Mouse (Mus musculus) liver, embryonic 11.5 days (tissue): ENCODE data around the gene Dnajb5. TPM values are rescaled to one million over a fixed set of nuclear protein-coding genes. Genes with fewer than 3 reads are reported as not detected.

Experiments used
- ATAC-seq: fragments of 200-750 bp; cut with Nextera tagmentation; replicated peaks from 2 replicates; pipeline ENCODE4 v1.8.0; 2017; ENCODE audit warnings: moderate number of reproducible peaks, mild to moderate bottlenecking, moderate TSS enrichment, moderate library complexity; ENCODE audit not compliant: low FRiP score
- DNase-seq: peaks from one replicate; pipeline ENCODE4 v3.0.0-alpha.2; 2017; ENCODE audit warnings: low spot score
- H3K27ac ChIP-seq: fragments of 300-500 bp; sonication (generic); 2 replicates; pipeline ENCODE4 v1.5.1; 2014; ENCODE audit warnings: mild to moderate bottlenecking, low read depth, low read length, control low read depth
- H3K27me3 ChIP-seq: fragments of 300-500 bp; sonication (generic); replicated peaks from 2 replicates; pipeline ENCODE4 v1.6.1; 2014; ENCODE audit warnings: low read length, mixed read lengths; ENCODE audit not compliant: control insufficient read depth, insufficient read depth
- H3K36me3 ChIP-seq: fragments of 300-500 bp; sonication (generic); 2 replicates; pipeline ENCODE4 v1.6.1; 2014; ENCODE audit warnings: mild to moderate bottlenecking, low read length, moderate library complexity, mixed read lengths; ENCODE audit not compliant: control insufficient read depth, insufficient read depth
- H3K4me1 ChIP-seq: fragments of 300-500 bp; sonication (generic); replicated peaks from 2 replicates; pipeline ENCODE4 v1.6.1; 2014; ENCODE audit warnings: low read length, mixed read lengths; ENCODE audit not compliant: control insufficient read depth, insufficient read depth
- H3K4me2 ChIP-seq: fragments of 300-500 bp; sonication (generic); 2 replicates; pipeline ENCODE4 v1.6.1; 2014; ENCODE audit warnings: mild to moderate bottlenecking, control low read depth, moderate library complexity
- H3K4me3 ChIP-seq: fragments of 300-500 bp; sonication (generic); 2 replicates; pipeline ENCODE4 v1.5.1; 2014; ENCODE audit warnings: low read depth, low read length, control low read depth
- H3K9ac ChIP-seq: fragments of 300-500 bp; sonication (generic); 2 replicates; pipeline ENCODE4 v1.6.1; 2014; ENCODE audit warnings: low read depth, low read length, control low read depth
- H3K9me3 ChIP-seq: fragments of 300-500 bp; sonication (generic); 2 replicates; pipeline ENCODE4 v1.6.1; 2016; ENCODE audit warnings: low read length, inconsistent platforms, mixed read lengths; ENCODE audit not compliant: control insufficient read depth
- WGBS: fragments of 180-500 bp; shearing (Covaris S2); extraction: QIAGEN DNeasy Blood & Tissue Kit; methylation state at CpG from one replicate; pipeline ENCODE4 v1.1.7; 2014; 5-methylcytosine and 5-hydroxymethylcytosine counted together
- polyA plus RNA-seq: library from polyadenylated mRNA; unstranded; fragments of >200 nt; fragmentation: Nextera tagmentation; extraction: Ambion mirVana; gene quantifications from 2 replicates; pipeline ENCODE4 v1.2.1, GENCODE M21; 2014

Dnajb5 gene
- polyA plus RNA-seq, 1 experiment from 2014 or later = 3.0 TPM

GRCm38 (mm10) chr4:42928209-42928608 is 21.4 kb upstream of the Dnajb5 start:
- Histone ChIP-seq H3K9ac (no peak overlapping the region), H3K27ac (no peak overlapping the region), H3K4me3 (no peak overlapping the region), H3K9me3 (no peaks in the 10 kb centered on the region), H3K27me3 (peaks cover 10% of the 10 kb centered on the region), H3K36me3 (no peaks in the 10 kb centered on the region), H3K4me1 (no peaks in the 10 kb centered on the region), H3K4me2 (no peak overlapping the region)
- 75% methylated on average over 5 of the region's 5 CpGs for WGBS
- no peak for DNase-seq
- no peak for ATAC-seq

- Histone ChIP-seq H3K36me3 (no peaks in the 10 kb centered on the region), H3K9ac (no peak overlapping the region), H3K4me1 (peaks cover 4% of the 10 kb centered on the region), H3K27me3 (peaks cover 10% of the 10 kb centered on the region), H3K4me2 (no peak overlapping the region), H3K27ac (no peak overlapping the region), H3K9me3 (no peaks in the 10 kb centered on the region), H3K4me3 (no peak overlapping the region)
- no peak for DNase-seq
- ATAC-seq = no peak
- 84% methylated on average over 9 of the region's 9 CpGs for WGBS
Observed at GRCm38 (mm10) chr4:42928952-42929351, 20.7 kb upstream of the Dnajb5 start.

- peaks cover 15% of the 10 kb centered on the region for H3K27me3 ChIP-seq
- 68% methylated on average over 8 of the region's 8 CpGs for WGBS
- no peak overlapping the region for H3K4me3 ChIP-seq
- DNase-seq (no peak), ATAC-seq (no peak)
- H3K4me1 ChIP-seq = peaks cover 4% of the 10 kb centered on the region
- no peaks in the 10 kb centered on the region for H3K9me3 ChIP-seq
- no peak overlapping the region for H3K9ac ChIP-seq
- H3K27ac ChIP-seq = no peak overlapping the region
- no peaks in the 10 kb centered on the region for H3K36me3 ChIP-seq
- no peak overlapping the region for H3K4me2 ChIP-seq
Observed at GRCm38 (mm10) chr4:42932229-42932969, 17.2 kb upstream of the Dnajb5 start.

- H3K27me3 ChIP-seq = peaks cover 25% of the 10 kb centered on the region
- H3K27ac ChIP-seq = no peak overlapping the region
- H3K36me3 ChIP-seq = no peaks in the 10 kb centered on the region
- 9% methylated on average over 22 of the region's 22 CpGs for WGBS
- ATAC-seq (no peak), DNase-seq (no peak)
- no peak overlapping the region for H3K9ac ChIP-seq
- peaks cover 4% of the 10 kb centered on the region for H3K4me1 ChIP-seq
- H3K4me3 ChIP-seq = no peak overlapping the region
- no peaks in the 10 kb centered on the region for H3K9me3 ChIP-seq
- peak overlapping the region; percentile 51 for H3K4me2 ChIP-seq
Observed at GRCm38 (mm10) chr4:42933630-42934029, 16.0 kb upstream of the Dnajb5 start.

GRCm38 (mm10) chr4:42941396-42941795 is 8.2 kb upstream of the Dnajb5 start:
- Histone ChIP-seq H3K27me3 (peaks cover 28% of the 10 kb centered on the region), H3K4me1 (no peaks in the 10 kb centered on the region), H3K9me3 (no peaks in the 10 kb centered on the region), H3K36me3 (no peaks in the 10 kb centered on the region), H3K9ac (no peak overlapping the region), H3K27ac (no peak overlapping the region), H3K4me2 (no peak overlapping the region), H3K4me3 (no peak overlapping the region)
- ATAC-seq = no peak
- DNase-seq = no peak
- 76% methylated on average over 7 of the region's 7 CpGs for WGBS

- DNase-seq (no peak), ATAC-seq (no peak)
- H3K4me1 ChIP-seq = no peaks in the 10 kb centered on the region
- H3K4me3 ChIP-seq = no peak overlapping the region
- H3K9me3 ChIP-seq = no peaks in the 10 kb centered on the region
- H3K9ac ChIP-seq = no peak overlapping the region
- H3K4me2 ChIP-seq = no peak overlapping the region
- H3K36me3 ChIP-seq = no peaks in the 10 kb centered on the region
- no peak overlapping the region for H3K27ac ChIP-seq
- H3K27me3 ChIP-seq = peaks cover 36% of the 10 kb centered on the region
- 72% methylated on average over 5 of the region's 5 CpGs for WGBS
Observed at GRCm38 (mm10) chr4:42943341-42943740, 6.3 kb upstream of the Dnajb5 start.

GRCm38 (mm10) chr4:42944185-42944584 is 5.4 kb upstream of the Dnajb5 start:
- WGBS = 78% methylated on average over 9 of the region's 9 CpGs
- Histone ChIP-seq H3K4me3 (no peak overlapping the region), H3K9me3 (no peaks in the 10 kb centered on the region), H3K27me3 (peaks cover 41% of the 10 kb centered on the region), H3K4me1 (peaks cover 3% of the 10 kb centered on the region; the same call in 1 of the 2 replicates), H3K4me2 (no peak overlapping the region), H3K36me3 (no peaks in the 10 kb centered on the region), H3K9ac (no peak overlapping the region), H3K27ac (no peak overlapping the region)
- DNase-seq = no peak
- ATAC-seq = no peak

- 10% methylated on average over 6 of the region's 6 CpGs for WGBS
Observed at GRCm38 (mm10) chr4:42945043-42945442, 4.6 kb upstream of the Dnajb5 start.

GRCm38 (mm10) chr4:42945445-42945844 is 4.2 kb upstream of the Dnajb5 start:
- ATAC-seq (no peak), DNase-seq (no peak)
- 82% methylated on average over 3 of the region's 3 CpGs for WGBS
- H3K27ac ChIP-seq = no peak overlapping the region
- no peaks in the 10 kb centered on the region for H3K36me3 ChIP-seq
- no peak overlapping the region for H3K9ac ChIP-seq
- H3K4me2 ChIP-seq = no peak overlapping the region
- H3K27me3 ChIP-seq = peaks cover 47% of the 10 kb centered on the region
- no peak overlapping the region for H3K4me3 ChIP-seq
- no peaks in the 10 kb centered on the region for H3K9me3 ChIP-seq
- peaks cover 7% of the 10 kb centered on the region for H3K4me1 ChIP-seq

More at GRCm38 (mm10) chr4:42945043-42945442, 4.6 kb upstream of the Dnajb5 start:
- no peak overlapping the region for H3K4me3 ChIP-seq
- H3K27ac ChIP-seq = no peak overlapping the region
- no peak overlapping the region for H3K9ac ChIP-seq
- H3K4me2 ChIP-seq = no peak overlapping the region
- ATAC-seq (no peak), DNase-seq (no peak)
- peaks cover 5% of the 10 kb centered on the region; the same call in 1 of the 2 replicates for H3K4me1 ChIP-seq
- H3K27me3 ChIP-seq = peaks cover 46% of the 10 kb centered on the region
- H3K36me3 ChIP-seq = no peaks in the 10 kb centered on the region
- no peaks in the 10 kb centered on the region for H3K9me3 ChIP-seq
